ENCODE assay signal across 13 mouse cellular contexts in genomic region chr5:14961502-14961901, GRCm38 (mm10). TPM values are rescaled to one million over a fixed set of nuclear protein-coding genes. Genes with fewer than 3 reads are reported as not detected.
A peak's percentile ranks its signal among the peaks of the same experiment; 100 is the strongest.
DNase-seq lines count a peak whose midpoint lies in the region; ATAC-seq lines count a peak whose summit lies in the region.
"Not testable (repeated sequence)": the region's sequence is repeated elsewhere in the genome, so short reads cannot be mapped to it uniquely, and the experiment has no call there.
"Had no signal": no experiment of that assay in that cellular context is flagged by ENCODE, and none has a peak within 500 bp of the region (broad histone marks: within the 10 kb centered on the region; RNA-seq: fewer than 3 reads in every experiment).

No protein-coding gene starts in this region.

- not testable (repeated sequence) for H3K36me3 ChIP-seq in forebrain, embryonic 11.5 days (ENCODE audit: control insufficient read depth, insufficient read depth, low read length); heart, embryonic 15.5 days; hindbrain, embryonic 13.5 days; kidney, embryonic 16.5 days (ENCODE audit: insufficient read depth, low read length); lung, embryonic 15.5 days; stomach, embryonic 14.5 days (ENCODE audit: control insufficient read depth, insufficient read depth, low read length)

- not testable (repeated sequence) for H3K4me1 ChIP-seq in forebrain, embryonic 11.5 days (replicated peaks; ENCODE audit: control insufficient read depth, insufficient read depth, low read length); heart, embryonic 15.5 days (replicated peaks); hindbrain, embryonic 13.5 days (replicated peaks); kidney, embryonic 16.5 days (ENCODE audit: insufficient read depth, low read length); lung, embryonic 15.5 days; stomach, embryonic 14.5 days (ENCODE audit: control insufficient read depth, insufficient read depth, low read length)

- ATAC-seq in forebrain, embryonic 11.5 days (replicated peaks; ENCODE audit: low FRiP score): 0 out of 2 replicates have a peak, but pooled peaks have one; percentile 58
- 0 out of 2 replicates have a peak, but pooled peaks have one; percentile 64 for ATAC-seq in heart, embryonic 15.5 days (replicated peaks; ENCODE audit: insufficient number of reproducible peaks, insufficient read depth, low FRiP score, low read depth)
- peak; percentile 68; the same call in 1 of the 2 replicates for ATAC-seq in hindbrain, embryonic 13.5 days (ENCODE audit: low FRiP score)
- ATAC-seq in kidney, embryonic 16.5 days (ENCODE audit: low FRiP score, low TSS enrichment): 0 out of 2 replicates have a peak, but pooled peaks have one; percentile 54
- peak; percentile 74; the same call in 1 of the 2 replicates for ATAC-seq in lung, embryonic 15.5 days (ENCODE audit: borderline replicate concordance, extremely low read depth, low FRiP score, low TSS enrichment)
- peak; percentile 72; the same call in 1 of the 2 replicates for ATAC-seq in stomach, embryonic 14.5 days (ENCODE audit: insufficient number of reproducible peaks, insufficient read depth, low FRiP score, low read depth)

- not testable (repeated sequence) for H3K4me2 ChIP-seq in forebrain, embryonic 11.5 days (ENCODE audit: low read depth, low read length, severe bottlenecking); heart, embryonic 15.5 days; hindbrain, embryonic 13.5 days; kidney, embryonic 16.5 days (replicated peaks; ENCODE audit: low read depth, low read length); lung, embryonic 15.5 days; stomach, embryonic 14.5 days (replicated peaks; ENCODE audit: low read depth, low read length)

- H3K27me3 ChIP-seq in forebrain, embryonic 11.5 days (ENCODE audit: control insufficient read depth, insufficient read depth, low read length); heart, embryonic 15.5 days; hindbrain, embryonic 13.5 days; kidney, embryonic 16.5 days (ENCODE audit: insufficient read depth, low read length); lung, embryonic 15.5 days; stomach, embryonic 14.5 days (ENCODE audit: control insufficient read depth, insufficient read depth, low read length): not testable (repeated sequence)

- DNase-seq in forebrain, embryonic 11.5 days (ENCODE audit: low spot score): not testable (repeated sequence)

- H3K4me3 ChIP-seq in forebrain, embryonic 11.5 days (ENCODE audit: low read depth, low read length); heart, embryonic 15.5 days; hindbrain, embryonic 13.5 days; kidney, embryonic 16.5 days (ENCODE audit: low read length); lung, embryonic 15.5 days; stomach, embryonic 14.5 days (ENCODE audit: low read depth, low read length): not testable (repeated sequence)

- H3K9me3 ChIP-seq in forebrain, embryonic 11.5 days (ENCODE audit: control insufficient read depth, low read length); heart, embryonic 15.5 days (replicated peaks): not testable (repeated sequence)
- H3K9me3 ChIP-seq in hindbrain, embryonic 13.5 days: peaks cover 31% of the 10 kb centered on the region
- H3K9me3 ChIP-seq in kidney, embryonic 16.5 days (ENCODE audit: low read length): peaks cover 18% of the 10 kb centered on the region
- H3K9me3 ChIP-seq in lung, embryonic 15.5 days: peaks cover 14% of the 10 kb centered on the region; the same call in 1 of the 2 replicates
- H3K9me3 ChIP-seq in stomach, embryonic 14.5 days (ENCODE audit: control insufficient read depth, low read depth, low read length): peaks cover 10% of the 10 kb centered on the region; the same call in 1 of the 2 replicates

- H3K9ac ChIP-seq in forebrain, embryonic 11.5 days (ENCODE audit: low read length); heart, embryonic 15.5 days; hindbrain, embryonic 13.5 days; kidney, embryonic 16.5 days (replicated peaks; ENCODE audit: low read length); lung, embryonic 15.5 days; stomach, embryonic 14.5 days (replicated peaks; ENCODE audit: low read depth, low read length): not testable (repeated sequence)

- not testable (repeated sequence) for H3K27ac ChIP-seq in forebrain, embryonic 11.5 days (ENCODE audit: low read depth, low read length); heart, embryonic 15.5 days; hindbrain, embryonic 13.5 days; kidney, embryonic 16.5 days (ENCODE audit: low read length); lung, embryonic 15.5 days; stomach, embryonic 14.5 days (ENCODE audit: low read length)

- WGBS in forebrain, embryonic 11.5 days: 85% methylated on average over 4 of the region's 4 CpGs
- WGBS in heart, embryonic 15.5 days: 67% methylated on average over 4 of the region's 4 CpGs
- 84% methylated on average over 4 of the region's 4 CpGs for WGBS in hindbrain, embryonic 13.5 days
- WGBS in kidney, embryonic 16.5 days: 81% methylated on average over 4 of the region's 4 CpGs
- WGBS in lung, embryonic 15.5 days: 74% methylated on average over 4 of the region's 4 CpGs
- 78% methylated on average over 4 of the region's 4 CpGs for WGBS in stomach, embryonic 14.5 days

RNA-seq across cellular contexts. Expression of gene Gm10354, which starts 17.2 kb away (rescaled TPM):
- polyA plus RNA-seq in forebrain, embryonic 11.5 days (2014; fragmentation: Nextera tagmentation; extraction: Ambion mirVana): not detected in 2 replicates
- not detected in 2 replicates for polyA plus RNA-seq in heart, embryonic 15.5 days (2015; fragmentation: Nextera tagmentation; extraction: Ambion mirVana)
- not detected in 2 replicates for polyA plus RNA-seq in hindbrain, embryonic 13.5 days (2015; fragmentation: Nextera tagmentation; extraction: Ambion mirVana)
- polyA plus RNA-seq in kidney, embryonic 16.5 days (2015; fragmentation: Nextera tagmentation; extraction: Ambion mirVana): not detected in 2 replicates
- not detected in 2 replicates for polyA plus RNA-seq in lung, embryonic 15.5 days (2015; fragmentation: Nextera tagmentation; extraction: Ambion mirVana)
- not detected in 2 replicates for polyA plus RNA-seq in stomach, embryonic 14.5 days (2014; fragmentation: Nextera tagmentation; extraction: Ambion mirVana)
- polyA plus RNA-seq: adrenal gland, adult 2 months; forebrain, embryonic 12.5 days; forebrain, embryonic 16.5 days; frontal cortex, adult 2 months; heart, embryonic 10.5 days; hindbrain, postnatal 0 days; intestine, embryonic 14.5 days had no signal

RNA-seq across cellular contexts. Expression of gene Speer4e, which starts 23.3 kb away (rescaled TPM):
- not detected in 2 replicates for polyA plus RNA-seq in forebrain, embryonic 11.5 days (2014; fragmentation: Nextera tagmentation; extraction: Ambion mirVana)
- polyA plus RNA-seq in heart, embryonic 15.5 days (2015; fragmentation: Nextera tagmentation; extraction: Ambion mirVana): not detected in 2 replicates
- not detected in 2 replicates for polyA plus RNA-seq in hindbrain, embryonic 13.5 days (2015; fragmentation: Nextera tagmentation; extraction: Ambion mirVana)
- not detected in 2 replicates for polyA plus RNA-seq in kidney, embryonic 16.5 days (2015; fragmentation: Nextera tagmentation; extraction: Ambion mirVana)
- not detected in 2 replicates for polyA plus RNA-seq in lung, embryonic 15.5 days (2015; fragmentation: Nextera tagmentation; extraction: Ambion mirVana)
- not detected in 2 replicates for polyA plus RNA-seq in stomach, embryonic 14.5 days (2014; fragmentation: Nextera tagmentation; extraction: Ambion mirVana)
- polyA plus RNA-seq: adrenal gland, adult 2 months; forebrain, embryonic 12.5 days; forebrain, embryonic 16.5 days; frontal cortex, adult 2 months; heart, embryonic 10.5 days; hindbrain, postnatal 0 days; intestine, embryonic 14.5 days had no signal

RNA-seq across cellular contexts. Expression of gene Gm9758, which starts 46.8 kb away (rescaled TPM):
- not detected in 2 replicates for polyA plus RNA-seq in forebrain, embryonic 11.5 days (2014; fragmentation: Nextera tagmentation; extraction: Ambion mirVana)
- polyA plus RNA-seq in heart, embryonic 15.5 days (2015; fragmentation: Nextera tagmentation; extraction: Ambion mirVana): not detected in 2 replicates
- polyA plus RNA-seq in hindbrain, embryonic 13.5 days (2015; fragmentation: Nextera tagmentation; extraction: Ambion mirVana): not detected in 2 replicates
- polyA plus RNA-seq in kidney, embryonic 16.5 days (2015; fragmentation: Nextera tagmentation; extraction: Ambion mirVana): not detected in 2 replicates
- polyA plus RNA-seq in lung, embryonic 15.5 days (2015; fragmentation: Nextera tagmentation; extraction: Ambion mirVana): not detected in 2 replicates
- polyA plus RNA-seq in stomach, embryonic 14.5 days (2014; fragmentation: Nextera tagmentation; extraction: Ambion mirVana): not detected in 2 replicates
- polyA plus RNA-seq: adrenal gland, adult 2 months; forebrain, embryonic 12.5 days; forebrain, embryonic 16.5 days; frontal cortex, adult 2 months; heart, embryonic 10.5 days; hindbrain, postnatal 0 days; intestine, embryonic 14.5 days had no signal
